Mouse (Mus musculus): ENCODE data around the gene Ttc3.
"Not testable (repeated sequence)": the region's sequence is repeated elsewhere in the genome, so short reads cannot be mapped to it uniquely, and the experiment has no call there.

The Ttc3 gene

DNA sequence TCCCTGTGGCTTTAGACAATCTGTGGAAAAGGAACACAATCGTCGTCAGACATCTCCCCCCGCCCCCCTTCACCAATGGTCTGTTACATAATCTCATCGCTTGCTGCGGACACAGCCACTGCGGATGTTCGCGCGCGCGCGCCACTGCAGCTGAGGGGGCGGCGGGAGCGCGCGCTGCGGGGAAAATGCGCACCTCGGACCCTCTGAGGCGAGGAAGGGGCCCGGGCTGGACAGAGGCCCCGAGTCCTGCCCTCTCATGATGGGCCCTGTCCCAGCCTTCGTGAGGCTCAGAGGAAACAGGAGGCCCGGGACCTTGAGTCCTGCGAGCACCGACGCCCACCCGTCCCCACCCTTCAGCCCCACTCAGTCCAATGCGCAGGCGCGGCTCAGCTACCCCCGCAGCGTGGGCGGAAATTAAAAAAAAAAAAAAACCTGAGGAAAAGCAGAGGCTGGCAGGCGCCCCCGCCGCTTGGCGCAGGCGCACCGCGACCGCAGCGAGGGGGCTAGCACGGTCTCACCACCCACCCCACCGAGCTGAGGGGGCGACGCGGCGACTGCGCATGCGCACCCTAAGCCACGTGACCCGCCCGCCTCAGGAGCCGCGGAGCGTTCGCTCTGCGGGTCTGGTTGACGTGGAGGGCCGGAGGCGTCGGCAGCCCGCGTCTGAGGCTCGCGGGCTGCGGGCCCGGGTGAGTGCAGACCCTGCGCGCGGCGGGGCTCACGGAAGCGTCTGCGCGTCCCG lies at the start of gene Ttc3:
Gene Ttc3, plus strand, starts transcription at position 446 of the 742 bp plus-strand sequence.
- peak; percentile 93 to 95 for DNase-seq (ENCODE audit: low spot score in 2 of 2)

DNA sequence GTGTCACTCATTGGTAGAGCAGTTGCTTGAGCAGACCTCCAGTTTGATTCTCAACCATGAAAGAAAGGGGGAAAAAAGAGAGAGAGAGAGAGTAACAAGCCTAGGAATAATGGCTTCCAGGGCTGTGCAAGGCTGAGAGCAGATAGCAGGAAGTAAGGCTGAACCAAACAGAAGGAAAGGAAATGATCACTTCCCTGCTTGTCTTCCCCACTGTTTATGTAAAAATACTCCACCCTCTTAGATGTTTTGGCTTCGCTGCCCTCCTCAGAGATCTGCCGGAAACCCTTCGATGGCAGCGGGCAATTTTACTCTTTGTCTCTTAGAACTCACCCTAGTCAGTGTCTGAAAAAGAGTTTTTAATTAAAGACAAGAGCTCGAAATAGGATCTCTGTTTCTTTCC lies 46.7 kb upstream of the Ttc3 start:
- DNase-seq (ENCODE audit: low spot score in 2 of 2): no peak

DNA sequence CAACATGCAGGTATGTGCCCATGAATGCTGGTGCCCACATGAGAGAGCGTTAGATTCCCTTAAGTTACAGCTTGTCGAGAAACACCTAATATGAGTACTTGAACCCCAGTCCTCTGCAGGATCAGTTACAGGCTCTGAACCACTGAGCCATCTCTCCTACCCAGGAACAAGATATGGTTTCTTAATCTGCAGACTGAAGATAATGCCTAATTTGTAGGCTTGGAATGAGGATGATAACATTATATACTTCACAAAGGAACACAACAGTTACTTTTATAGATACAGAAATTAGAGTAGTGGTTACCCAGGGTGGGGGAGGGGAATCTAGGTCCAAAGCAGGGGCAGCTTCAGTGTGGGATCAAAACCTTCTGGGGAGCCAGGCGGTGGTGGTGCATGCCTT lies 44.4 kb upstream of the Ttc3 start:
- no peak for DNase-seq (ENCODE audit: low spot score in 2 of 2)

DNA sequence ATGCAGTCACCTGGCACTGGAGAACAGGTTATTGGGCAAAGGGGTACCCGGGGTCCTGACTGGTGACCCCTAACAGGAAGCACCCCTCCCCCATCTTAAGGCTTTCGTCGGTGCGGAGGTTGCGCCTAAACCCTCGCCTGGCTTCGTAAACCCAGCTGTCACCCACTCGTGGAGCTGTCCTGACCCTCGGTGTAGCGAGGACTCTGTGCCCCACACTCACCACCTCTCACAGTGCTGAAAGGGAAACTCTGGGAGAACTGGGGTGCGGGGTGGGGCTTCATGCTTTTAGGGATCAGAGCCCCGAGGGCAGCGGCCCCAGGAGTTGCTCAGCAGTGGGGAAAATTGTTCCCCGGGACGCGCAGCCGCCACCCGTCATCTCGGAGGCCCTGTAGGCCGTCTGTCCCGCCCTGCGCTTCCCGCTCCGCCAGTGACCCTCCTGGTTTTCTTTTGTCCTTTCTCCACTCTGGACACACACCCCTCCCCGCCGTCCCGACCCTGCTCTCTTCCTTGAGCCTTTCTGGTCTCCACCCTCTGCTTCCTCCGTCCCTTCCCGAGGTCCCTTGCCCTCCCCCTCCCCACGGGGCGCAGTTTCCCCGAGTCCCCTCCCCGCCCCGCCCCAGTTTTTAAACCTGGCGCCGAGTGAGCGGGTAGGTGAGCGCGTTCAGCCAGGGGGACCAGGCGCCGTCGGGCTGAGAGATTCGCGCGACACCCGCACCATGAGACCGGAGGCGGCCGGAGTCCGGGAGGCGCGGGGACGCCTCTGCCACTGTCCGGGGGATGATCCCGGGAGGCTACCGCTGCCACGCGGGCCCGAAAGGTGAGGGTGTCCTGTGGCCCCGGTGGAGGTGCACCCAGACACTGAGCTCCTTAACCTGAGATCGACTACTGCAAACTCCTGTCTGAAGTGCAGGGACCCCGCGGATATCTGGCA lies 42.4 kb upstream of the Ttc3 start, which contains the start of gene Ripply3:
Gene Ripply3, plus strand, starts transcription at position 640 of the 931 bp plus-strand sequence.
- DNase-seq (ENCODE audit: low spot score in 2 of 2): no peak

DNA sequence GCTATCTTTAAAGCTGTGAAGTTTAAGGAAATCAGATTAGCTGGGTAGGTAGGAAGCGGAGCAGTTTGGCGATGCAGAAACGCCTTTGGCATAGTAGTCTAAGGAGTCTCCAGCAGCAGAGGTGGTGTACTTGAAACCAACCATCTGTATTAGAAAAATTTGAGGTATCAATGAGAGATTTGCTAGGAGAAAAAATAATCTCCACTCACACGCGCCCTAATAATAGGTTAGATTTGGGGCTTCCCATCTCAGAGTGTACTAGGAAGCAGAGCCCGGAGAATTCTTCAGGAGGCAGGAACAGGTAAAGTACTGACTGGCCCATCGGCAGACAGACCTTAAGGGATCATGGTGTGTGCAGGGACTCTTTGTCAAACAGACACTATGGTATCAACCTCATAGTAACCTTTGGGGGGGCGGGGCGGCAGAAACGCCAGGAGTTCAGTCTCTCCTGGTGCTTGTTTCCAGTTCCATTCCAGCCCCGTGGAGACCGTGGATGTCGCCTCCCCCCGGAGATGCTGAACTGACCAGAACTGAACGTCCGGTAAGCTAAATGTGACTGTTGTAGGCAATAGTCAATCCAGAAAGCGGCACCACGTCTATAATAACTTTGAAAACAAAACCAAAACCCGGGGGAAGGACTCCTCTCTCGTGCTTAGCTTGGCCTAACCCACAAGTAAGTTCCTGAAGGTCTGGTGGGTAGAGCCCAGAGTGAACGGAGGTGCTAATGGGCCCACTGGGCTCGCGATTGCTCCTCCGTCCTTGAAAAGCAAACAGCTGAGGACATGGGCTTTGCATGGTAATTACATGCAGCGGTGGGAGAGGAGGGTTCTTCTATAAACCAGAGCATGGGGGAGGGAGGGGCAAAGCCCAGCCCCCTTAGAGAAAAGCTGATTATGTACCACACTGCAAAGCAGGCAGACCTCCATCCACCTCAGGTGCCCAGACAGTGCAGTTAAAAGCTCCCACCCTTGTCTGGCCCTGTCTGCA lies 41.2 kb upstream of the Ttc3 start:
- no peak for DNase-seq (ENCODE audit: low spot score in 2 of 2)

DNA sequence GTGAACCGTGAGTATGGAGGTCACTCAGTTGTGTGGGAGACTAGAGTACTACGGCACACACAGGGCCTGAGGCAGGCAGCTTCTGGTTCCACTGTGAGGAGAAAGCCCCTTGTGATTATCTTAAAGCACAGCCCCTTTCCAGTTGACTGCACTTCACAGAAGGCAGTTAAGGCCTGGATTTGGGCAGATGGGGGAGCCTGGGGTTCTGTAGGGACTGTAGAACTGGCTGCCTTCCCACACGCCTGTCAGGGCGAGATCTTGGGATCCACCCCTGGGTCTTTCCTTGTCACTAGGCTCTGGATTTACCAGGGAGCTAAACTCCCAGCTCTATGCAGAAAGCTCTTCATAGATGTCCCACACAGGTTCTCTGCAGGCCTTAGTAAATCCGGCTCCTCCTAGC lies 40.0 kb upstream of the Ttc3 start:
- no peak for DNase-seq (ENCODE audit: low spot score in 2 of 2)

DNA sequence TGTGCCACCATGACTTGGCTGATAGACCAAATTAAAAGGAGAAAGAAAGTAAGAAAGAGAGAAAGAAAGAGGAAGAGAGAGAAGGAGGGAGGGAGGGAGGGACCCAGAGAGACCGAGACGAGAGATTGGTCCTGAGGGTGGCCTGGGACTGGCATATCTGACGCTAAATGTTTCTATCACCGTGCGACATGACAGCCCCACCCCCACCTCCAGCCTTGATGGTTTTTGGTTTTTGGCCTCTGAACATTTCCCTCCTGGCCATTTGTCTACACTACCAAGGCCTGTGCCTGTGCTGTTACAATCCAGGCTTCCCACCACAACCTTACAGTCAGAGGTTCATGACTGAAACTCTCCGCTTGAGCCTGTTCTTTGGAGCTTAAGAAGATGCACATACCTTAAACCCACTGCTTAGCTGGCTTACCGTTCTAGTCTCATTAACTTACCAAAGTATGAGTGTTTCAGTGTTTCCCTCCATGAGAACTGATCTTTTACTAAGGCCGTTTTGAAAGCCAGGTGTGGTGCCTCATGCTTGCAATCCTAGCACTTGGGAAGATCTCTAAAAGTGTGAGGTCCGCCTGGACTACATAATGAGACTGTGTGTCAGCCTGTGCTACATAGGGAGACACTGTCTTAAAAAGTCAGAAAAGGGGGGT lies 39.1 kb upstream of the Ttc3 start:
- no peak for DNase-seq (ENCODE audit: low spot score in 2 of 2)

DNA sequence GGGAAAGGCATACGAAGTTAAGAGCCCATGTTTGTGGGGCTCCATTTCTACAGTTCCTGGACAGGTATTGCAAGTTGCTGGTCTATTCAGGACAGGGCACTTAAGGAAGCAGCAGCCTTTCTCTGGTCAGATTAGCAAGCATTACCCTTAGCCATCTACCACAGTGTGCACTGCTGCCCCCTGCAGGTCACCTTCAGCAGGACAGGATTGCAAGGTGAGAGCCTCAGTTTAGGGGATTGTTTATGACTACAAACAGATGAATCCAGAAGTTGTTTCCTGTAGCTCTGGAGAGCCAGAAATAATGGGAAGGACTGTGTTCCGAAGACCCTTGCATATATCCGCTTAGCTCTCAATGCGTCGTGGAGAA lies 38.5 kb upstream of the Ttc3 start:
- no peak for DNase-seq (ENCODE audit: low spot score in 2 of 2)

DNA sequence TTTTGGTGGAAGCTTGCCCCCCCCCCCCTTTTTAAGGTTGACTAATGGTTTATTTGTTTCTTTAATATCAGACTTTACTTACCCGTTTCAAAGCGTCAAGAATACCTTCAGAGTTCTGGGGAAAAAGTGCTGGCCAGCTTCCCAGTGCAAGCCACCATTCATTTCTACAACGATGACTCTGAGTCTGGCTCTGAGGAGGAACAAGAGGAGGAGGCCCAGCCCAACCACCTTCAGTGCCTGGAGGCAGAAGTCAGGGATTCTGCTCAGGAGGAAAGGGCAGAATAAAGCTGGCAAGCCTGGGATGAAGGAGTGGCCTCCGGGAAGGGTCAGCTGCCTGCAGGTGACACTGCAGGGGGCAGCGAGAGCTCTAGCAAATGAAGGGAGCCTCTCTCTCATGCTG lies 34.8 kb upstream of the Ttc3 start:
- DNase-seq (ENCODE audit: low spot score in 2 of 2): no peak

DNA sequence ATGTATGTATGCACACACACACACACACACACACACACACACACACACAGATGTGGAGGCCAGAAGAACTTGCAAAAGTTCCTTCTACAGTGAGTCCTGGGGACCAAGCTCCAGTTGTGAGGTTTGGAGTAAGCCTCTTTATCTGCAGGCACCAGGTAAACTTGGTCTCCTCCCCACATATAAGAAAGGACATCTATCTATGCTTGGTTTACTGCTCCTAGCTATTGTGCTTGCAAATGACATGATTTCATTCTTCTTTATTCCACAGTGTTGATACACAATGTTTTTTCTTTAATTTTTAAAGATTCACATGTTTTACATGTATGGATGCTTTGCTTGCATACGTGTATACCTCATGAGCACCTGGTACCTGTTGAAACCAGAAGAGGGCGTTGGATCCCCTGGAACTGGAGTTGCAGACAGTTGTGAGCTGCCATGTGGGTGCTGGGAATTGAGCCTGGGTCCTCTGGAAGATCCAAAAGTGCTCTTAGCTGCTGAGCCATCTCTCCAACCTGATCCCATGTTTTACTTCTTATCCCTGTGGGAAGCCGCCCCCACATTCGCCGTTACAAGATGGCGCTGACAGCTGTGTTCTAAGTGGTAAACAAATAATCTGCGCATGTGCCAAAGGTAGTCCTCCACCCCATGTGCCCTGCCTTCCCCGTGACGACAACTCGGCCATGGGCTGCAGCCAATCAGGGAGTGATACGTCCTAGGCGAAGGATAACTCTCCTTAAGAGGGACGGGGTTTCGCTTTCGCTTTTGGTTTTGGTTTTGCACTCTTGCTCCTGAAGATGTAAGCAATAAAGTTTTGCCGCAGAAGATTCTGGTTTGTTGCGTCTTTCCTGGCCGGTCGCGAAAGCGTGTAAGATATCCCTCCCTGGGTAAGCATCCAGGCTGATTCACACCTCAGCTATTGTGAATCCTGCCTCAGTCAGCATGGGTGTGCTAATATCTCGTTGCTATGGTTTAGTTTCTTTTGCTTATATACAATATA lies 31.0 kb upstream of the Ttc3 start:
- DNase-seq (ENCODE audit: low spot score in 2 of 2): not testable (repeated sequence)

DNA sequence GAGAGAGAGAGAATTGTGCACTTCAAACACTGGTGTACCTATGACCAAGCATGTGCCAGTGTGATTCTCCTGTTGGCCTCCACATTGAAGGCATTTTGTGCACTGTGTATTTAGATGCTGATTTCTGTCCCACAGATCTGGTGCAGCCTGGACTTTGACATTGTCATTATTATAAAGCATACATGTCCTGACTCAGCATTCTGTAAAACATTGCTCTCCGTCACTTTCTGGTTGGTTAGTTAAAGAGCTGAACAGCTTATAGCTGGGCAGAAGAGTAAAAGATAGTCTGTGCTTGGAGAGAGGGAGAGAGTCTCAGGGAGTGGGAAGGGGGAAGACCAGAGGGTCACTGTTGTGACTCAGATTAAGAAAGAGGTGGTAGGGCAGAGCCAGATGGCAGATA lies 24.7 kb upstream of the Ttc3 start:
- no peak for DNase-seq (ENCODE audit: low spot score in 2 of 2)

DNA sequence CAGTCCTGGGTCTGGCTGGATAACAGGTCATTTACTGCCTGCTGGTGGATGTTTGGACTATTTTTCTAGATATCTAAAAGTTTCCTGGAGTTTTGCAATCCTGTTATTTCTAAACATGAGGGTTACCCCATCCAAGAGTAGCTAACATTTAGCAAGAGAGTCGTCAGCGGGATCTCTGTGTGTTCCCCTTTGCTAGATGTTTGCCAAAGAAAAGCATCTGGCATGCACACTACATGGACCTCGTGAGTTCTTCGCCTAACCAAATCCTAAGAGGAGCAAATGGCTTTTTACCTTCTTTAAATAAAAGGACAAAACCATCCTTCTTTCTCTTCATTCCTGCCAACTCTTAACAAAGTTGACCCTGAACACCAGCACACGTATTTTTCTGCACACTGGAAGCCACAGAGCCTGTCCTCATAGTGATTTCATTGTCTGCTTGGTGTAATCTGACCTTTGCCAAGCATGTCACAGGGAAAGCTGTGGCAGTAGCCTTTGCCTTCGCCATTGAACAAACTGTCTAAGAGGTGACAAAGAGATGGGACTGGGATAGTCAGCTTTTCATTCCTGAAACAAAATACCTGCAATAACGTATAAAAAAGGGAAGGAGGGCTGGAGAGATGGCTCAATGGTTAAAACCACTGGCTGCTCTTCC lies 23.2 kb upstream of the Ttc3 start:
- no peak for DNase-seq (ENCODE audit: low spot score in 2 of 2)

DNA sequence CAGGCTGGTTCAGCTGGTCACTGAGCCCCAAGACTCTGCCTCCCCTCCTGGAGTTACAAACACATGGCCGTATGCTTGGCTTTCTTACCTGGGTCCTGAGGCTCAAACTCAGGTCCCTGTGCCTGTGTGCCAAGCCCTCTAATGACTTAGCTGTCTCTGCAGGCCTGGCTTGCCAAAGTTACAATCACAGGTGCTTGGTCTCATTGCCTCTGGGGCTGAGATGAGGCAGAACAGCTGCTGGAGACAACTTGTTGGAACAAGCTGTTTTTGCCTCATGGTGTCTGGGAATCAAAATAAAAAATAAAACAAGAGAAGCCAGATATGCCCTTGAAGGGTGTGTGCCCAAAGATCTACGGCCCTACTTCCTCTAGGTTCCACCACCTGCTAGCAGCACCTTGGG lies 21.6 kb upstream of the Ttc3 start:
- no peak for DNase-seq (ENCODE audit: low spot score in 2 of 2)

DNA sequence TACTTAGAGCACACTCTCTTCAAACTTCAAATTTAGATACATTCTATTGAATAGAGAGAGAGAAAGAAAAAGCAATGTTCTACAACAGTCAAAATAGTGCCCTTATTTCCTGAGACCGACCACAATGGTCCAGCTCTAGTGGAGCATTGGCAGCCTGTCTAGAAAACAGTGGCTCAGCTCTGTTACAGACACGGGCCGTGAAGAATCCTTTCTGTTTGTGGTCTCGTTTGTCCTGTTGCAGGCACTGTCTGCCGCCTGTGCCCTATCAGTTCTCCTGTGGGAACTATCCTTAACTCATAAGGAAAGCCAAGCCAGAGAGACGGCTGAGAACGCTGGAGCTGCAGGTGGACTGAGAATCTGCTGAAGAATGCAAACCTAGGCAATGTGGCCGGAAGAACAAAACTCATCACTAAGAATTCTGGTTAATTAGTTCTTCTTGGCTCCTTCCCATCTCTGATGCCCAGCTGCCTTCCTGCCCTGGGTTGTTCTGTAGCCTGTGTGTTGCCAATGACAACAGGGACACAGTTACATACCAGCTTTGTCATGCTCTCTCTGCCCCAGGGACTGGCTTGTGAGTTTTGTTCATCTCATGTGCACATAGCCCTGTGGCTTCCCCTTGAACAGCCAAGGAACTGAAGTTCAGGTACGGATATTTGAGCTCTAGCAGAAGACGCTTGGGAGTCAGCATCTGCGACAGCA lies 20.7 kb upstream of the Ttc3 start:
- DNase-seq (ENCODE audit: low spot score in 2 of 2): no peak

DNA sequence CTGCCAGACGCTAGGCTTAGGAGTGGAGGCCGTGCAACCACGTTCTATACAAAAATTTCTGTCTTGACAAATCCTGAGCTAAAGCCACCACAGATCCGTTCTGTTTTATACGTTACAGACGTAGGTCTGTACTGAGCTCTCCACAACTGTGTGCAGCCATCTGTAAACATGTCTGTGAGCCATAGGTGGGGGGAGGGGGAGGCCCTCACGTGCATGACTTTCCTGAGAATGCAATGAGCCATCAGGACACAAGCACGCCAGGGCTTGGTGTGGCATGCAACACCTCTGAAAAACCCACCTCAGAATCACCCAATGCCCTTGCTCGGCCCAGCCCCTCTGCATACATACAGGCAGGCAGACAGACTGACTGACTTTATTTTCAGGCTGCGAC lies 20.1 kb upstream of the Ttc3 start:
- DNase-seq (ENCODE audit: low spot score in 2 of 2): no peak

DNA sequence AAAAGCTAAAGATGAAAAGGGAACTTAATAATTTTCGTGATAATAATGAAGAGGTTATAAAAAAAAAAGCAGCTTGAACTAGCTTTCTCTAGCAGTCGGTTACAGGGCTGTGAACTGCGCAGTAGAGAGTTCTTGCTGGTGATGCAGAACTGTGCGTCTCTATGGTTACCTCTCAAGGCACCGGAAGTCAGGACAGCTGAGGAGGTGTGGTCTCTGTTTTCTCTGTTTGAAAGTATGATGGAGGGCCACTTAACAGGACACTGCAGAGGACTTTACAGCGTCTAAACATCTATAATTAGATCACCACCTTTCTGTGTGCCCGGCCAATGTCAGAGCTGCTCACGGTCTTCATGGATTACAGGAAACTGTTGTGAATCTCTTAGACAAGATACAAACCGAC lies 16.0 kb upstream of the Ttc3 start:
- DNase-seq (ENCODE audit: low spot score in 2 of 2): no peak

DNA sequence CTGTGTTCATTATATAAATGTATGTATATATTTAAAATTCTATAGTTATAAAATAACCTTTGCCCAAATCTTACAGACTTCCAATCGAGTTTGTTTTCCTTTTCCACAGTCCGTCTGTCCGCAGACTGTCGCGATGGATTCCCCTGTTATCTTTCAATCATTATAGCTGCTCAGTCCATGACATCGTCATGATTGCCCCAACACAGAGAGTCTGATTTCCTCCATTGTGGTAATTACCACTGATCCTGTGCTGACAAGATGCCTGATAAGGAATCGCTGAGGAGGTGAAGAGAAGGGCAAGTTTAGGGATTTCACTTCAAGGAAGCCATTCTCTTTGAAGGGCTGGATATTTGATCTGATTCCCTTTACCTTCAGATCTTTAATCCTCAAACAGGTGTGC lies 14.4 kb upstream of the Ttc3 start:
- DNase-seq (ENCODE audit: low spot score in 2 of 2): no peak

DNA sequence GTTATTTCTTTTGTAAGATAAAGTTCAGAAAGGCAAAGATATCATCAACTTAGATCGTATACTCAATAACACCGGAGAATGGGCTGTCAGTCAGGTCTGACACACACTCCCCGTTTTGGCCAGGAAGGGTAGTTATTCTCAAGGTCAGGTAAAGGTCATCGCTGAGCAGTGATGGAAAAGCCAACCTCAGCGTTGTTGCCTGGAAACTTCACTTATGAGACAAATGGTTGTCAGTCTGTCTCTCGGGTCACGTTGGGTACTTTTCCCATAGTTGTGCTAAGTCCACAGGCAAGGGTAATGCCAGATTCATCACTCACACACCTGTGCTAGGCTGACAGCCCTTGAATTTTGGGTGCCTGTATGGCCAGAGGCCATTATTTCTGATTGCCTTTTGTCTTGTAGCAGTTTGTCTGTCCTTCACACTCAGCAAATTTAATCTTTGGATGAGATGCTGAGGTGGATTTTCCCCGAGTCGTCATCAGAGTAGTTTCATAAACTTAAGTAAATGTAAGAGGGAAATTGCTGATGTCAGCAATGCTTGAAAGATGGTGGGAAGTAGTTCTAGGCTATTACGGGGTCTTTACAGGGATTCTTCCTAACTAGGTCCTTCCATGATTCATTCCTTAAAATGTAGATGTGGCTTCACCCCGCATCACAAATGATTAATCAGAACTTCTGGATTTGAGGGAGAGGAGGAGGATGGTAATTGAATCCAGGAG lies 13.5 kb upstream of the Ttc3 start:
- no peak for DNase-seq (ENCODE audit: low spot score in 2 of 2)
